Mouse (Mus musculus): Measurements from ENCODE around the gene Socs4.
"Not testable (repeated sequence)": the region's sequence is repeated elsewhere in the genome, so short reads cannot be mapped to it uniquely, and the experiment has no call there.

The Socs4 gene

DNA sequence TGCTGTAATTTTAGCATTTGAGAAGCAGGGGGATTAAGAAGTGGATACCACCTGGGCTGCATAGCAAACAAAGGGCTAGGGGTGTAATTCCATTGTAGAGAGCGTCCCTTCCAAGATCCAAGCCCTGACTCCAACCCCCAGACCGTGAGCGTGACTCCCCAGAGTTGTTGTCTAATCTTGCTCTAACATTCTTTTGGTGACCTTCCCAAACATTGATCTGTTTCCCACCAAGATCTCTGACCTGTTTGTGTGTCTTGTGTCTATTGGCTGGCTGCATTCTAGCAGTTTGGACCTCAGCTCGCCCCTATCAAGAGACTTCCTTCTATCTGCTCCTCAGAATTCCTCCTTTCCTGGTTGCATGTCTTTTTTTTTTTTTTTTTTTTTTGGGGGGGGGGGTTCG, 10.3 kb downstream of the Socs4 start:
- DNase-seq (ENCODE audit: low read depth, low spot score), result no peak

DNA sequence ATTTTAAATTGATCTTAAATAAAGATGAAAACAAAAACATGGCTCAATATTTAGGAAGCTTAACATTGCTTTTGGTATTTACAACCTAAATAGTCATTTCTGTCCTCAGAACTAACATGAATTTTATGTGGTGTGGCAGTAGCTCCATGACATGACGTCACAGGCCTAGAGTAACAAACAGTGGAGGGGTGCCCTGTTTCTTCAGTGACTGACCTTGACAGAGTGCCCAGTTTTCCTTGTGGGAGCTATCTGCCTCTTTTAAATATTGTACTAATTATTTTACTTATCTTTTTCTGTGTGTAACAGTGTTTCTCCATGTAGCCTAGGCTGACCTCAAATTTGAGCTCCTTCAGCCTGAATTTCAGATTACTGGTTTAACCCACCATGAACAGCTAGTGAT, 15.0 kb downstream of the Socs4 start:
- DNase-seq (ENCODE audit: low read depth, low spot score), result no peak

DNA sequence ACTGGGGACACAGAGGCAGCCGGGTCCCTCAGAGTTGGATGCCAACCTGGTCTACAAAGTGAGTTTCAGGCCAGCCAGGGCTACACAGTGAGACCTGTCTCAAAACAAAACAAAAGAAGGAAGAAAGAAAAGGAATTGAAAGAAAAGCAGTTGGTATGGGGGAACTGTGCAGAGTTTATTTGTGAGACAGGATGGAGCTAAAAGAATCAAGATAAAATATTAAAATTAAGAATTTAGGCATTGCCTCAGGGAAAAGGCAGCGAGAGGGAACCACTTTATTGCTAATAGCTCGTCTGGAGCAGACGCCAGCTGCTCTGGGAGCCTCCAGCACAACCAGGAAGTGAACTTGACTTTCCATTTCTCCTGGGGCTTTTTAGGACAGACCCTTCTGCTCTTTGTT, 17.4 kb downstream of the Socs4 start:
- no peak for DNase-seq (ENCODE audit: low read depth, low spot score)

DNA sequence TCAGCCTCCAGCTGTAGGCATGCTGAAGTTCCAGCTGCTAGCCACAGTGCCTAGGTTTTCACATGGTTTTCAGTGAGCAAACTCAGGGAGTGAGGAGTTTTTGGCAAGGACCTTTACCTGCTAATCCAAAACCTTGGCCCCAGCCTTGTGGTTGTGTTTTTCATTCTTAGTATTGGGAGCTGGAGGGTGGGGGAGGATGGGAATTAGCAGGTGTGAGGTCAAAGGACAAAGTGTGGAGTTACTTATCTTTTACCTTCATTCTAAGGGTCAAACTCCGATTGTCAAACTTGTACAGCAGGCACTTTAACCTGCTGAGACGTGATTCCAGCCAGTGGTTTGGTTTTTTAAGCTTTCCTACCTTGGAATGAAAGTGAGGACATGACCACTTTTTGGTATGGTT, 19.5 kb downstream of the Socs4 start:
- no peak for DNase-seq (ENCODE audit: low read depth, low spot score)

DNA sequence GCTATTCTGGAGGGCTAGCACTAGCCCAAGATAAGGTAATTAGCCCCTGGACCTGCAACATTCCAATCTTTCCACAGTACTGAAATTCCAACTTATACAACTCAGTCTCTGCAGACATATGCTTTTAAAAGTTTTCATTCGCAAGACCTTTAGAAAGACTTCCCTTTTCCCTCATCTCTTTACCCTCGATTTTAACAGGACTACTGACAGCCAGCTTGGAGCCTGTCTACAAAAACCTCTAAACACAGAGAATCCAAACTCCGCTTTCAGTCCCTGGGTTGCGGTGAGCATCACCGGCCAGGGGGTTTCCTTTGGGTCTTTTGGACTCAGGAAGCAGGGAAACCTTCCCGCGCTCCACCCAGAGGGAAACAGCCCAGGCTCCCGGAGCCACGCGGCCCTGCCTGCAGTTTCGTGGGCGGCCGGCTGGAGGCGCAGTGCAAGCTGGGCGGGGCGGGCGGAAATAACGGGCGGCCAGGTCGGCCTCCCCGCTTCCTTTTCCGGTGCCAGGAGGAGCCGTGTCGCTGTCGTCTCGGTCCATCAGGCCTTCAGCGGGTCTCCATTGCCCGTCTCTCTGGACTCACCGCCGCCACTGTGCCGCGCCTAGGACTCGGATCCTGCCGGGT, 21.2 kb downstream of the Socs4 start, which contains the start of gene Mapk1ip1l:
Gene Mapk1ip1l (plus strand): TSS at position 482 of the 623 bp plus-strand sequence.
- DNase-seq (ENCODE audit: low read depth, low spot score), result peak; percentile 42

DNA sequence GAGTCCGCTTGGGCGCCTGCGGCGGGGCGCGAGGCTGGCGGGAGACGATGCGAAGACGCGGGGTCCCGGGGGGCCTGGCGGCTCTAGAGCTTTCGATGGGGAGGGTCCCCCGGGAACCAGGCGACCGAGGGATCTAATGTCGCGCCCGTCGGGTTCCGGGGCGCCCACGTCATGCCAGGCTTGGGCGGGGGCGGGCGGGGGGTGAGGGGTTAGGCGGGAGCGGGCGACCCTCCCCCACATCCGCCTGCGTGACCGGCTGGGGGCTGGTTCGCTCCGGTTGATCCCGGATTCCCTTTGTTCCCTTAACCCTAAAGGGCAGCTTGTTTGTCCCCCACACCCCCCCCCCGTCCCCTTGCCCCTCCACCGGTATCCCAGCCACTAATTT, 21.7 kb downstream of the Socs4 start:
- no peak for DNase-seq (ENCODE audit: low read depth, low spot score)

DNA sequence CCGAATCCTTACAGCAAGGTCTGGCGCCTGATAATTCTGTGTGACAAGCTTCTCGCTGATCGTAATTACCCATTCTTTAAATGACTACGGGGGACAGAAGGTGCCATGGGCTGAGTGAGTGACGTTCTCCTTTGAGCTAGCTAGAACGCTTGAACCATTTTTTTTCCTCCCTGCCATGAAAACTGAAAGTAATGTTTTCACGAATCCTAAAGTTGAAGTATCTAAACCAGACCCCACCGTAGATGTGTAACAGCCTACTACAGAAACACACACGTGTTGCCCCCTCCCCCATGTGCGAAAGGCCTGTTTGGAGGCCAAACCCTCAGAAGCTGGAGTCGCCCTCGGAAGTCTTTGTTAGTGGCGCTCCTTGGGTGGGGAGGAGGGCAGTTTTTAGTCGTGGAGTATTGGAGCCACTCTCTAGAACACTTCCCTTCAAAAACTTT, 22.1 kb downstream of the Socs4 start:
- no peak for DNase-seq (ENCODE audit: low read depth, low spot score)

DNA sequence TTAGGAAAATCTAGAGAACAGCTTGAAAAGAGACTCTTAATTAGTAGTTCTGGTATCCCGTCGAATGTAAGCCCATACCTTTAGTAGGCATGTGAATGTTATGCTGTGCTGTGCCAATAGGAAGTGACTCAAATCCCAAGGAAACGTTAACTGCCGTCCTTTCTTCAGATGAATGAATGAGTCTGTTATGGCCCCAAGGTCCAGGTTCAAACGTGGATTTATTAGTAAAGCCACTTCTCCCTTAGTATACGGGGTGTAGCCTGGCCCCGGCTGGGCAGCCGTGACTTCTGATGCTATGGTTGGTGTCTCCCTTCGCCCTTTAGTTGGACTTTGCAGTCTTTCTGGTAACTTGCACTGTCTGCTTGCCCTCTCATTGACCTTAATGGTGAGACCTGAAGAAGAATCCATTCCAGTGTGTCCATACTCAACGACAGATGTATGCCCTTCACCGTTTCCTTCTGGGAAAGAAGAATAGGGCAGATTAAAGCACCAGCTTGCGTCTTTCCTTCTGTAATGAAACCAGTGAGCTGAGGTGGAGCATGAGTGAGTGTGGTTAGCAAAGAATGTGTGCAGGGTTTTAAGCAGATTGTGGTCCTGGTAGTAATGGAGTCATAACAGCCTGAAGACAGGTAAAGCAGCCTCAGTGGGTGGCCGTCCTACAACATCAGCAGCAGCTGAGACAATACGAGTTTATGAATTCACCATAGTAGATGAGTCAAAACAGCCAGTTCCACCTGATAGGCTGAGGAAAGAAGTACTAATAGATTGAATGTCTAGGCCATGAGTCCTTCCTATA, 26.4 kb downstream of the Socs4 start:
- DNase-seq (ENCODE audit: low read depth, low spot score), result no peak

DNA sequence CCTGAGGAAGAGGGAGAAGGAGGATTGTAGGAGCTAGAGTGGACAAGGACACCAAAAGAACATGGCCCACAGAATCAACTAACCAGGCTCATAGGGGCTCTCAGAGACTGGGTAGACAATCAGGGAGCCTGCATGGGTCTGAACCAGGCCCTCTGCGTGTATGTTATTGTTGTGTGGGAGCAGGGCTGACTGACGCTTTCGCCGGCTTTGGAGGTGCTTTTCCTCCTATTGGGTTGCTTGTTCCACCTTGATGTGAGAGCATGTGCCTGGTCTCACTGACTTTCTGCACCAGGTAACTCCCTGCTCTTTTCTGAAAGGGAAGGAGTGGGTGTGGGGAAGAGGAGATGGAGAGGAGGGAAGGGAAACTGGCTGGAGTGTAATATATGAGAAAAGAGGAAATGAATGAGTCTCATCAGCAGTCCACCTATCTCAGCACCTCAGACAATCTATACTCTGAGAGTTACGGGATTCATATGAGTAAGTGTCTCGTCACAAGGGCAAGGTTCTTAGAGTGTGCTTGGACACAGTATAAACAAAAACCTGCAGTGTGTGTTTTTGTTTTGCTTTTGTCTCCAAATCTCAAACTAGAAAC, 28.2 kb downstream of the Socs4 start:
- no peak for DNase-seq (ENCODE audit: low read depth, low spot score)

DNA sequence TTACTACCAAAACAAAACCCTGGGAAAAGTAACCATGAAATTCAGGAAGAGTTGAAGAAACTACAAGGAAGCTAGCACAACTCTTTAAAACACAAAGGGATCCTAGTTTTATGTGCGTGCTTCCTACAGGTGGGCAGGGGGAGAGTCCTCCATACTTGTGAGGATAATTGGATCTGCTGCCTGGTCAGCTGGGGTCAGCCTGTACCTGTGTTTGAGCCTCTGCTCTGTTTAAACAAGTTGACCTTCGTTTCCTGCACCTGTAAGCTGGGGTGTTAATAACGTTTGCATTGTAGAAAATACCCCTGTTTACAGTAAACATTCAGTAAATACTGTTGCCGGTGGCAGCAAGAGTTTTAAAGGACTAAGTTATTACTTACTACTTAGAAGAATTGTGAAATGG, 29.2 kb downstream of the Socs4 start:
- no peak for DNase-seq (ENCODE audit: low read depth, low spot score)

DNA sequence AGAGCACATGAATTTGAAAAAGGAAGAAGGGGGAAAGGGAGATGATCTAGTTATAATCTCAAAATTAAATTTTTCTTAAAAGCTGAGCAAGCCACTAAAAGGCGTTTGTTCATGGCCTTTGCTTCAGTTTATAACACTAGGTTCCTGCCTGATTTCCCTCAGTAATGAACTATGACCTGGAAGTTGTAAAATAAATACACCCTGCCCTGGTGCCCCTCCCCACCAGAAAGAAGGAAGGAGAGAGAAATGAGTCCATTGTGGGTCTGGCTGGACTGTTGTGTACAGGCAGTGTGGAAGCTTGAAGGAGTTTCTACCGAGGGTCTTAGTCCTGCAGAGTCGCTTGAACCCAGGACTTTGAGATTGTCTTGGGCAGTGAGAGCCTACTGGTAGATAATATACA, 30.9 kb downstream of the Socs4 start:
- no peak for DNase-seq (ENCODE audit: low read depth, low spot score)

DNA sequence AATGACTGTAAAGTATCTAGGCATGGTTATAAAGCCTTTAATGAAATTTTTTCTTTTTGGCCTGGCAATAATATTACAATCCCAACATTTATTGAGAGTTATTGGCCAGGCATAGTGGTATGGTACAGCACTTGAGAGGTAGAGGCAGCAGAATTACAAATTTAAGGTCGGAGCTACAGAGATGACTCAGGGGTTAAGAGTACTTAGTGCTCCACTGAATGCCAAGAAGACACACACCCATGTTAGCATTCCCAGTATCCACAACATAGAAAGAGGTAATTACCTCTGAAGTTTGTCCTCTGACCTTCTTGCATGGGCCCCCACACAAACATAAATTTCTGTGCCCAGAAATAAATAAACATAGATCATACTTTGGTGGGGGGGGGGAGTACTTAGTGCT, 32.3 kb downstream of the Socs4 start:
- no peak for DNase-seq (ENCODE audit: low read depth, low spot score)

DNA sequence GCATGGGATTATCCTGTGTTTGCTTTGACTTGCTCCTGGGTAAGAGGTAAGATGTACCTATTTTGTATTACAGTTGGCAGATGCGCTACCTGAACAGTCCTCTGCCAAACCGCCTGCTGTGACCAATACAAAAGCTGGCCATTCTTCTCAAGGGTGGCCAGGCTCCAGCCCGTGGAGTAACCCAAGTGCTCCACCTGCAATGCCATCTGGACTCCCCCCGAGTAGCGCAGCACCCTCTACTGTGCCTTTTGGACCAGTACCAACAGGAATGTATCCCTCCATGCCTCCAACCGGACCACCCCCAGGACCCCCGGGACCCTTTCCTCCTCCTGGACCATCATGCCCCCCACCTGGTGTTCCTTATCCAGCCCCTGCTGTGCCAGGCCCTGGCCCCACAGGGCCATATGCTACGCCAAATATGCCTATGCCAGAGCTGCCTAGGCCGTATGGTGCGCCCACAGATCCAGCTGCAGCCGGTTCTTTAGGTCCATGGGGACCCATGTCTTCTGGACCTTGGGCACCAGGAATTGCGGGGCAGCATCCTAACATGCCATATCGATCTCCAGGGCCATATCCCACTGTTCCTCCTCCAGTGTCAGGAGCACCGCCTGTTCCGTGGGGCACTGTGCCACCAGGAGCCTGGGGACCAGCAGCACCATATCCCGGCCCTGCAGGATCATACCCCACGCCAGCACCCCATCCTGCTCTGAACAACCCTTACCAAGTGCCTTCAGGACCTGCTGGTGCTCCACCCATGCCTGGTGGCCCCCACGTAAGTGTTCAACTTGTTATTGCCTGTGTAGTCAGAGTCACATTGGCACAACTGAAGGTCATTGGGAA, 33.8 kb downstream of the Socs4 start:
- DNase-seq (ENCODE audit: low read depth, low spot score), result no peak

DNA sequence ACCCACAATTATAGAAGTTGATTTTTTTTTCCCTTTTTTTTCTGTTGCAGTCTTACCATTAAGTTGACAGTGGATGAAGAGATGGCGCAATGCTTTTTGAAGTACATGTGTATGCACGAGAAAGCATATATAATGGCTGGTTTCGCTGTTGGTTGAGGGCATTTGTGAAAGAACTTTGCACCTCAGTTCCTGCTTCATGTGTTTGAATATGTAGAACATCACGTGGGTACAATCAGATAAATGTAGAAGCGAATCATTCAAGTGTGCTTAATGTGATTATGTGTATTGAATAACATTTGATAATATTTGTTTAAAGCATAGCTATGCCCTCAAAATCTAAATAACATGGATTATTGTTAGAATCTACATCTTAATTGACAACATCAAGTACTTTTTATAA, 42.6 kb downstream of the Socs4 start:
- DNase-seq (ENCODE audit: low read depth, low spot score), result no peak

DNA sequence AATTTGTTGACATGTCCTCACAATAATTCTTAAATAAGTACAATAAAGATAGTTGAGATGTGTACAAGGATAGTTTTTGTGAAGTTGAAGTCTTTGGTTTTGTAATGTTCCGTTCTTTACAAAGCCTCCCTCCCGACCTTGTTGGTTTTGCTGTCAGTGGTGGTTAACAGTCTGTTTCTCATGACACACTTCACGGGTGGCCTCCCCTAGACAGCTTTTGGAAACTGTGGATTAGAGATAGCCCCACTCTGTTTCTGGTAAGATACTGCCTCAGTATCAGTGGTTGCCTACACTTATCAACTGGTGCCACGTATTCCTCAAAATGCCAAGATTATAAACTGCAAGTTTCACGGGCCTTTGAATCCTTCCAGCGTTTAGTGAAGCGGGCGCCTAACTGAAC, 44.9 kb downstream of the Socs4 start:
- not testable (repeated sequence) for DNase-seq (ENCODE audit: low read depth, low spot score)

DNA sequence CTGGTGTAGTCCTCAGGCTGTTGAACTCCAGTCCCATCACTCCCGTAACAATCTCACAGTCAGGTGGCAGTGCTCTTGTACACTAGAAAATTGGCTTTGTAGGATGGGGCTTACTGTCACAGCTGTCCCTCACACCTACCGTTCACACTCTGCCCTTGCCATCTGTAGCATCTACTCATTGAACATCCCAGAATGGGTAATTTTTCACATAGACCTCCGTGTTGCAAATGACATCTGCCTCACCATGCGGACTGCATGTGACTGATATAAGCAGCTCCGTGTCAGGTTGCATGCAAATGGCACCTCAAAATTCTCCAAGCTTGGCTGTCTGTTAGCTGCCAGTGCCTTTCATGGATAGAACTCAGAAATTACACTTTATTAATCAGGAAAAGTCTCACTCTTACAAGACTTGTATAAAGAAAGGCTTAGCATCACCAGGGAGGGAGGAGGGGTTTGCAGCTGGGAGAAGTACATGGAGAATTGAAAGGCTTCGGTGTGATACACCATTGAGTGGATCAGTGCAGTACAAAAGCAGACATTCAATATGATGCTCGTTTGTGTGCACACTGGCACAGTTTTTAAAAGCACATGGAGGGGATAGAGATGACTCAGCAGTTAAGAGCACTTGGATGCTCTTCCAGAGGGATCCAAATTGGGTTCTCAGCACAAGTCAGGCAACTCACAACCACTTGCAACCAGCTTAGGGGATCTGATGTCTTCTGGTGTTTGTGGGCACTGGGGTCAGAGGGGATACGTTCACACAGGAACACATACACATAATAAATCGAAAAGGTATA, 49.4 kb downstream of the Socs4 start:
- no peak for DNase-seq (ENCODE audit: low read depth, low spot score)

DNA sequence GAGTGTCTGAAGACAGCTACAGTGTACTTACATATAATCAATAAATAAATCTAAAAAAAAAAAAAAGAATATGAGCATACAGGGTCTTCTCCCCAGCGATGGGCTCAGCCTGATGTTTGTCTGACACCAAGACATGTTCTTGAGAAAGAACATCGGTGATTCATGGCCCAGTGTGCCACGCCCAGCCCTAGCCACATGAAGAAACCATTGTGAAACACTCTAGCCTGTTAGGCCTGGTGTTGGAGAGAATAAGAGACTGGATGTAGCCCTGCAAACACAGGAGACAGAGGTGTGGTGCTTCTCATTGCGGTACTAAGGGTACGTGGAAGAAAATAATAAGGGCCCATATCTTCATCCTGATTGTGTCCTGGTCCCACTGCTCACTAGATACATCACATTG, 50.6 kb downstream of the Socs4 start:
- DNase-seq (ENCODE audit: low read depth, low spot score), result no peak

DNA sequence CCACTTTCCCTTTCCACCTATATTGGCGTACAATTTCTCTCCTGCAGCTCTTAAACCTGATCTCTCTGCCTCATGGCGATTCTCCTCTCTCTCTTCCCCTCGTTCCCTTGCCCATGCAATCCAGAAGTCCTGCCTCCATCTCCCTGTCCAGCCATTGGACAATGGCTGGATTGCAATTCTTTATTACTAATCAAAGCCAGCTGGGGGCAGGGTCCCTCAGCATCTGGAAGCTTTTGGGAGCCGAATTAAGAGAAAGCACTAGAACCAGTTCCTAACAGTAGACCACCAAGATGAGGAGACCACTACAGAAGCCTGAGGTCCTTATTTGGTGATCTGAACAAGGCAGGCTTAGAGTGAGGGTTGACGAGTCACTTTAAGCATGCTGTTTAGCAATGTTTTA, 55.2 kb downstream of the Socs4 start:
- DNase-seq (ENCODE audit: low read depth, low spot score), result no peak

DNA sequence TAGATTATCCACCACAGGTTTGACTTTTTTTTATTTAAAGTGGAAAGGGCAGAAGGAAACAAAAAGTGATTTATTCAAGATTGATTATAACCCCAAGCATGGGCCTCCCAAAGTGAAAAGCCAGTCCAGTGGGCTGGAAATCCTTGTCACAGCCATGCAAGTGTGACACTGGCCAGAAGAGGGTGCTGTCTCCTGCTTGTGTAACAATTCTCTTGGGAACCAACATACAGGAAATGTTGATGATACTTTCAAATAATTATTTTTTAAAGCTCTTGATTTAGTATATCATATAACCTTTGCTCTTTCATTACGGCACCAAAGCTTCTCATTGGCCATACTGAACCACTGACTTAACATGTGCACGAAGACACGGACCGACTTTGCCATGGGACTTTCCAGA, 58.1 kb downstream of the Socs4 start:
- no peak for DNase-seq (ENCODE audit: low read depth, low spot score)

DNA sequence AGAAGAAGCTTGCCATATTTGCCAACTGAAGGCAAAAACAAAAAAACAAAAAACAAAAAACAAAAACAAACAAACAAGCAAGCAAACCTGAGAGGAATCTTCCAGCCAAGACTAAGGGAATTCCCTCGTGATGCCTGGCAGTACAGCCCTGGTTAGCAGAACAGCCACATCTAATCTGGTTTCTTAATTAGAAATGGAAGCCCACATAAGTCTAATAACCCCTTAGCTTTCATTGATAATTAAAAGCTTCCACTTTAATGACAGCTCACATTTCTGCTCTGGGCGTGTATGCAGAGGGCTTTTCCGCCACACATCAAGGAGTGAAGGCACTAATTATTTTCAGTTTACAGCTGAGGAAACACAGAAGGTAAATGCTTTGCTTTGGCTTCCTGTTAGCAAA, 58.6 kb downstream of the Socs4 start:
- DNase-seq (ENCODE audit: low read depth, low spot score), result no peak

DNA sequence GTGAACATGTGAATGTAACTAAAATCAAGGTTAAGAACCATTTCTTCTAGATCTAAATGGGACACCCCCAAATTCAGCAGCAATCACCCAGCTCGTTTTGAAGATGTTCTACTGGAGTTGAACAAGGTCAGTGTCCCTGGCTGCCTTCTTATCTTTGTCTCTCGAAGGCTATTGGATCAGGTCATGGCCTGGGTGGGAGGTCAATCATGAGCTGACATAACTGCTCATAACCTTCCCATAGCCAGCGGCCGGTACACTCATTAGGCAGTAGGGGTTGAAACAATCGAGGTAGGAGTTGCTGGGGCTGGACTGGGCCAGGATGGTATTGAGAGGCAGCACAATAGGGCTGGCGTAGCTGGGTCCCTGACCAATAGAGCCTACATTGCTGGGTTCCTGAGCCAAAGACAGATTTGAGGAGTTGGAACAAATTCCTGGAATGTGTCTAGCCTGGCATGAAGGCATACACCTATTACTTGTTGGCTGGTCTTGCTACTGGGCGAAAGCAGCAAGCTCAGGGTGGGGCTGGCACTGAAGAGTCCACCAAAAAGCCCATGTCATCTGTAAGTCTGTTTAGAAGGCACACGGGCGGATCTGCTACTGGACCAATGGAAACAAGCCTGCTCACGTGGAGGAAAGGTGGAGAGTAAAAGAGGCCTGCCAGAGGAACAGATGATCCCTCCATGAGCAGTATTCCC, 63.6 kb downstream of the Socs4 start:
- no peak for DNase-seq (ENCODE audit: low read depth, low spot score)
